Mouse (Mus musculus) cerebellum, adult 9-11 months (tissue): ENCODE data around the gene Krtap5-3.
"Not testable (repeated sequence)": the region's sequence is repeated elsewhere in the genome, so short reads cannot be mapped to it uniquely, and the experiment has no call there.

Experiments used
- DNase-seq: peaks from one replicate; pipeline ENCODE4 v3.0.0; 2022

The Krtap5-3 gene

DNA sequence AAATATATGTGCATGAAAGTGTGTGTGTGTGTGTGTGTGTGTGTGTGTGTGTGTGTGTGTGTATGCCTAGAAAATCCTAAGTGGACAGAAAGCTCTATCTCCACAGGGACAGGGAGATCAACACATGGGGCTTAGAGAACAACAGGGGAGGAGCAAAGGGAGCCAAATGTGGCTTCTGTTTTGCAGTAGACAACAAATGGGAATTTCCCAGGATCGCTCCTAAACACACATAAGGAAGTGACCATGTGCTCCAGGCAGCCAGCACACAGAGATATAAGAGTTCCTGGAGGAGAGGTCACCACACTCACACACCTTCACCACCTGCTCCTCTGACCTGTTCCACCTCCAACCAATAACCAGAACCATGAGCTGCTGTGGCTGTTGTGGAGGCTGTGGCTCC is at the start of gene Krtap5-3:
TSS of gene Krtap5-3 (plus strand) at position 301 of the 400 bp plus-strand sequence.
- DNase-seq: no peak

DNA sequence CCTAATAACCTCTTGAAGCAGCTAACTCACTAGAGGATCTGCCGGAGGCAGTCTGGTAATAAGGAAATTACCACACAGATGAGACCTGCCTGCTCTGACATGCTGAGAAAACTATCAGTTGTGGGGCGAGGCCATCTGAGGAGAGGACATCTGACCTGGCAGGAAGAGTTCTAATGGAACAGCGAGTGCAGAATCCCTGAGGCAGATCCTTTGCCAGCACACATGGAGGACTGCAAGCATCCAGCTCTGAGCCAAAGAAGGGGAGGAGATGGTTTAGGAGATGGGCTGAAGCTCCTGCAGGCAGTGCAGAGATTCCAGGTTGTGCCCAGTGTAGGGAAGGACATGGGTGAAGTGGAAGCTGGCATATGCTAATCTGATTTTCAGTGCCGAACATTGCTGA is 49.0 kb upstream of the Krtap5-3 start:
- DNase-seq: no peak

DNA sequence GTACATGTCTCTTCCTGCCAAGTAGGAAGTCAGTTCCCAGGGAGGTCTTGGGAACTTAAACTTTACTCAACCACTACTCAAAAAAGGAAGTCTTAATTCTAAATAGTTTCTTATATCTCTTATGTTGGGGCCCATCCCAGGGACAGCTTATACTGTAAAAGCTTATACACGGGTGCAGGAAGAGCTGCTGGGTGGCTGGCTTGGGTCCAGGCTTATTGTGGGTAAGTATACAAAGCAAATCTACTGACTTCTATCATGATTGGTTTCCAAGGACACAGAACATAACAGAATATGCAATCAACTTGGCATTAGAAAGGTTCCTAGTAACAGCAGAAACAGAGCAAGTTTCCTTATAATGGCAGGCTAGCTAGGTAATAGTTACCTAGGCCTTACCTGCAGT is 45.9 kb upstream of the Krtap5-3 start:
- DNase-seq: no peak

DNA sequence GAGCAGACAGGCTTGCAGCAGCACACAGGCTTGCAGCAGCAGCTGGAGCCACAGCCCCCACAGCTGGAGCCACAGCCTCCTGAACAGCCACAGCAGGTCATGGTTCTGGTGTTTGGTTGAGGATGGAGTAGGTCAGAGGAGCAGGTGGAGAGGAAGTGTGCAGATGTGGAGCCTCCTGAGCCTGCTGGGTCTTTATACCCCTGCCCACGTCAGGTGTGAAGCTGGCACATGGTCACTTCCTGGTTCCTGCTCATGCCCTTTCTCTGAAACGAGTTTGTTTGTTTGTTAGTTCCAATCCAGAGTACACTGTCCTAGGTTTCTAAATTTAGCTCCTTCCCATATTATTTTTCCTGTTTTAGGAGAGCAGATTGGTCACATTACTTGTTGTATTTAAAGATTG is 44.2 kb upstream of the Krtap5-3 start, which contains the start of gene Gm29735:
TSS of gene Gm29735 (minus strand) at position 101 of the 400 bp plus-strand sequence.
- not testable (repeated sequence) for DNase-seq

DNA sequence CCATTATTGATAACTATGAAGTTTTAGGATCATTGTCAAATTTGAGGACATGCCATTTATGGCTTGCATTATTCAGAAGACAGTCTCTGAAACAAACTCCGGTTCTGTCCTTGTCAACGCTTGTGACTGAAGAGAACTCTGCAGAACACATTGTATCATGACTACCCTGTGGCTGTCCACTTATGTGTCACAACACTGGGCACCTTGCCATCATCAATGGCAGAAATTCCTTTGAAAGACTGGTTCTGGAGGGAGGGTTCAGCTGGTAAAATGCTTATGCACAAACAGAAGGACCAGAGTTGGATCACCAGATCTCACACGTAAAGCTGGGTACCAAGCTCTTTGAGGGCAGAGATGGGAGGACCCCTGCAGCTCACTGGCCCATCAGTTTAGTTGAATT is 41.8 kb upstream of the Krtap5-3 start:
- no peak for DNase-seq

DNA sequence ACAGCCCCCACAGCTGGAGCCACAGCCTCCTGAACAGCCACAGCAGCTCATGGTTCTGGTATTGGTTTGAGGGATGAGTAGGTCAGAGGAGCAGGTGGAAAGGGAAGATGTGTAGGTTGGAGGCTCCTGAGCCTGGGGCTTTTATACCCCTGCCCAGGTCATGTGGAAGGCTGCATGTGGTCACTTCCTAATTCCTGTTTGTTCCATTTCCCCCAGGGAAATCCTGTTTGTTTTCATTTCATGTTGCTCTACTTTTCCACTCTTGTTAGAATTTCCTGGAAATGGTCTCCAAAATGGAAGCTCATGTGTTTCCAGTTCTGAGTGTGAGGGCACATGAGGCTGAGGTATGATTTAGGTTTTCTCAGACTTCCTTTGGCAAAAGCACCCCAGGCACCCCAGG is 35.5 kb upstream of the Krtap5-3 start, which contains the start of gene Gm4553:
TSS of gene Gm4553 (minus strand) at position 101 of the 400 bp plus-strand sequence.
- DNase-seq: not testable (repeated sequence)

DNA sequence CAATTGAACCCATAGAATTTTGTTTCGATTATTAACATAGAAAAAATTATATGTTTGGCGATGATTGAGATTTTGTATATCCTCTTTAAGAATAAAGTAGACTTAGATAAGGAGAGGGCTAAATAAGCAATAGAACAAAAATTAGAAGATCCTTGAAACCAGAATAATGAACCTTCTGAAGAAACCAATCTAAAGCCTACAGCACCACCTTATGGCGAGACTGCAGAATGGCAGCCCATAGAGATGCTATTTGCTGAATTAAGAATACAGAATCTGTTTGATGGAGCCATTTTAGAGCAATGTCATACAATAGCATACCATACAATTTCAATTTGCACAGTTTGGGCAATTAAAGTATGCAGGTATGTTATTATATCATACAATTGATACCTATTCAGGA is 31.3 kb upstream of the Krtap5-3 start:
- DNase-seq: no peak

DNA sequence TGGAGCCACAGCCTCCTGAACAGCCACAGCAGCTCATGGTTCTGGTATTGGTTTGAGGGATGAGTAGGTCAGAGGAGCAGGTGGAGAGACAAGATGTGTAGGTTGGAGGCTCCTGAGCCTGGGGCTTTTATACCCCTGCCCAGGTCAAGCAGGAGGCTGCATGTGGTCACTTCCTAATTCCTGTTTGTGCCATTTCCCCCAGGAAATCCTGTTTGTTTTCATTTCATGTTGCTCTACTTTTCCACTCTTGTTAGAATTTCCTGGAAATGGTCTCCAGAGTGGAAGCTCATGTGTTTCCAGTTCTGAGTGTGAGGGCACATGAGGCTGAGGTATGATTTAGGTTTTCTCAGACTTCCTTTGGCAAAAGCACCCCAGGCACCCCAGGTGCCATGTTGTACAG is 25.3 kb upstream of the Krtap5-3 start, which contains the start of gene Krtap5-2:
TSS of gene Krtap5-2 (minus strand) at position 101 of the 400 bp plus-strand sequence.
- not testable (repeated sequence) for DNase-seq

DNA sequence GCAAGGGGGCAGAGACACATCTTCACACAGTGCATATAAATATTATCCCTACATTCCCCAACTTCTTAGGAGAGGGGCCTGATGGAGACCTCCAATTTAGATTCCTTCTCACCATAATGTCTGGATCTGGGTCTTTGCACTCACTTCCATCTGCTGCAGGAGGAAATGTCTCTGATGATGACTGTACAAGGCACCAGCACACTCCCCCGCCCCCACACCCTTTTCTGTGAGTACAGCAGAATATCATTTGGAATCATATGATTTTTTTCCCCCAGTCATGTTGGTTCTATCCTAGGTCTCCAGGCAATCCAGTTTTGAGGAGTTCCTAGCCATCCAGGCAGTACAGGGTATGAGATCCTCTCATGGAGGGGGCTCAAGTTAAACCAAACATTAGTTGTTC is 22.5 kb upstream of the Krtap5-3 start:
- DNase-seq: no peak

DNA sequence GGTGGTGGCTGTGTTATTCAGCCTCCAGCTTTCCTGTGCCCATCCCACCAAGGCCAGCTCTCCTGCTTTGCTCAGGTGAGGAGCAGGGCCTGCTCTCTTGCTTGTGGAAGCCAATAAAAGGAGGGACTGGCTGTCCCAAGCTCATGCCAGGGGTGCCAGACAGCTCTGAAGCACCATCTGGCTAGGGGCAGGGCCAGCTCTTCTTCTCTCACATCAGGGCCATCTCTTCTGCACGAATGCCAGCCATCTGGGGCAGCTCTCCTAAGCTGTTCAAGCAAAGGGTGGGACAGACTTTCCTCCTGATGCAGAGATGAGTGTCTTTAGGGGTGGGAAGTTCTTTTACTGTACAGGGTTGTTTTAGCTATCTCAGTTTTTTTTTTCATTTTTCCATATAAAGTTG is 20.1 kb upstream of the Krtap5-3 start:
- DNase-seq: no peak

DNA sequence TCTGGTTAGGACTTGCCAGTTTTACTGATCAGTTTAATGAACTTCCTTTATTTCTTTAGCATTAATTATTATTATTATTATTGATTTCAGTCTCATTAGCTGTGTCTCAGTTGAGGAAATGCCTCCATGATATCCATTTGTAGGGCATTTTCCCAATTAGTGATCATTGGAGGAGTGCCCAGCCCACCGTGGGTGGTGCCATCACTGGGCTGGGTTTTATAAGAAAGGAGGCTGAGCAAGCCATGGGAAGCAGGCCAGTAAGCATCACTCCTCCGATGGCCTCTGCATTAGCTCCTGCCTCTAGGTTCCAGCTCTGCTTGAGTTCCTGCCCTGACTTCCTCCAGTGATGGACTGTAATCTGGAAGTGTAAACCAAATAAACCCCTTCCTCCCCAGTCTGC is 13.0 kb upstream of the Krtap5-3 start:
- no peak for DNase-seq

DNA sequence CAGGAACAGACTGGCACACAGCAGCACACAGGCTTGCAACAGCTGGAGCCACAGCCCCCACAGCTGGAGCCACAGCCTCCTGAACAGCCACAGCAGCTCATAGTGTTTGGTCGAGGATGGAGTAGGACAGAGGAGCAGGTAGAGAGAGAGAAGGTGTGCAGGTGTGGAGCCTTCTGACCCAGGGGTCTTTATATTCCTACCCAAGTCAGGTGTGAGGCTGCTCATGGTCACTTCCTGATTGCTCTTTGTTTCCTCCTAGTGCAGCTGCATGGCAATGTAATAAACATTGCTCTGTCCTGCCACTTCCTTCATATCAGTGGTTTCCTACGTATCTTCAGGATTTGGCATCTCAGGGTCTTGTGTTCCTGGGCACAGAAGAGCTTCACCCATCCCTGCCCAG is 10.9 kb upstream of the Krtap5-3 start, which contains the start of gene Gm10153:
TSS of gene Gm10153 (minus strand) at position 101 of the 400 bp plus-strand sequence.
- no peak for DNase-seq

DNA sequence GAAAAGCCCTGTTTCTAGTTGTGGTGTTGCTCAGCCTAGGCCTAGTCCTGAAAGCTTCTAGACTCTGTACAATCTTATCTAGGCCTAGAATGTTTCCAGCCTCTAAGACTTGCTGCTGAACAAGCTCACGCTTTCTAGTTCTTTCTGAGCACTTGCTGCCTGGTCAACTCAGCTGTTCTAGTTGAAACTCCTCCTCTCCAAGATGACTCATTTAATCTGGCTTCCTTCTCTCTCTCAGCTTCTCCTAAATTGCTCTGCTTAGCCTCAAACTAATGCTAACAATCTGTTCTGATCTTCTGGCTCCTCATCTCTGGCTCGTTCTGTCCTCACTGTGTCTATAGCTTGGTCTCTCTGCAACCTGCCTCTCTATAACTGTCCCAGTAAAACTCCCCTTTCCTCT is 2.4 kb upstream of the Krtap5-3 start:
- no peak for DNase-seq

DNA sequence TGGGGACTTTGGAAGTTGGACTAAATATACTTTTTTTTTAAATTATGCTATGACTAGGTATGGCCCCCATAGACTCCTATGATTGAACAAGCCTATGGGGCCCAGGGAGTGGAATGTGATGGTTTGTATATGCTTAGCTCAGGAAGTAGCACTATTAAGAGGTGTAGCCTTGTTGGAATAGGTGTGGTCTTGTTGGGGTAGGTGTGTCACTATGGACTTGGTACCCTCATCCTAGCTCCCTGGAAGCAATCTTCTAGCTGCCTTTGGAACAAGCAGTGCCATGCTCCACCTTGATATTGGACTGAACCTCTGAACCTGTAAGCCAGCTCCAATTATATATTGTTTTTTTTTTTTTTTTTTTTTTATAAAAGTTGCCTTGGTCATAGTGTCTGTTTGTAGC is 4.3 kb downstream of the Krtap5-3 start:
- no peak for DNase-seq

DNA sequence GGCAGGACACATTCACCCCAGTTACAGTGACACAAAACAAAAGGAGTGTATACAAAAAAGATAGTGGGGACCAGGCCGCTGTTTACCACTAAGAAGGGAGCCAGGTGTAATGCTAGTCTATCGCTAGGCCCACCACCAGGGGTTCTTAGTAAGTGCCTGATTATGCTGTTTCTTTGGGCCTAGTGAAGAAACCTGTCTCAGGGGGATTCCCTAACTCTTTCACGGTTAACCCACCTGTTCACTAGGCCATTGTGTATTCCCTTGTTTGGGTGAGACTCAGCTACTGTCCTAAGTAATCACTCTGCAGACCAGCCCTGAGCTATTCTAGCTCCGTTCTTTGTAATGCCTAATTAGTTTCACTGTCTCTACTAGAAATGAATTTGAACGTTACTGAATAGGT is 5.7 kb downstream of the Krtap5-3 start:
- not testable (repeated sequence) for DNase-seq

DNA sequence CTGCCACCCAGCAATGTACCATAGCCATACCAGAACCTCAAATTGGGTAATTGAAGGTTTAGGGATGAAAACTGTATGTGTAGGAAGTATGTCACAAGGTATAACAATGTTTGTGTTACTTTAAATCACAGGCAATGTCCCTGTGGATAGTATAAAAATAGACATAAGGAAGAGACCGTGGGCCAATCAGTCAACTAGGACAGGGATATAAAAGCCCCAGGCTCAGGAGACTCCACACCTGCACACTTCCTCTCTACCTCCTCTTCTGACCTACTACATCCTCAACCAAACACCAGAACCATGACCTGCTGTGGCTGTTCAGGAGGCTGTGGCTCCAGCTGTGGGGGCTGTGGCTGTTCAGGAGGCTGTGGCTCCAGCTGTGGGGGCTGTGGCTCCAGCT is 10.4 kb downstream of the Krtap5-3 start, which contains the start of gene Gm7579:
TSS of gene Gm7579 (plus strand) at position 301 of the 400 bp plus-strand sequence.
- no peak for DNase-seq

DNA sequence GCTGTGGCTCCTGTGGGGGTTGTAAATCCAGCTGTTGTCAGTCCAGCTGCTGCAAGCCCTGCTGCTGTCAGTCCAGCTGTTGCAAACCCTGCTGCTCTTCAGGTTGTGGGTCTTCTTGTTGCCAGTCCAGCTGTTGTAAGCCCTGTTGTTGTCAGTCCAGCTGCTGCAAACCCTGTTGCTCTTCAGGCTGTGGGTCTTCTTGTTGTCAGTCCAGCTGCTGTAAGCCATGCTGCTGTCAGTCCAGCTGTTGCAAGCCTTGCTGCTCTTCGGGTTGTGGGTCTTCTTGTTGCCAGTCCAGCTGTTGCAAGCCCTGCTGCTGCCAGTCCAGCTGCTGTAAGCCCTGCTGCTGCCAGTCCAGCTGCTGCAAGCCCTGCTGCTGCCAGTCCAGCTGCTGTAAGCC is 11.0 kb downstream of the Krtap5-3 start:
- not testable (repeated sequence) for DNase-seq

DNA sequence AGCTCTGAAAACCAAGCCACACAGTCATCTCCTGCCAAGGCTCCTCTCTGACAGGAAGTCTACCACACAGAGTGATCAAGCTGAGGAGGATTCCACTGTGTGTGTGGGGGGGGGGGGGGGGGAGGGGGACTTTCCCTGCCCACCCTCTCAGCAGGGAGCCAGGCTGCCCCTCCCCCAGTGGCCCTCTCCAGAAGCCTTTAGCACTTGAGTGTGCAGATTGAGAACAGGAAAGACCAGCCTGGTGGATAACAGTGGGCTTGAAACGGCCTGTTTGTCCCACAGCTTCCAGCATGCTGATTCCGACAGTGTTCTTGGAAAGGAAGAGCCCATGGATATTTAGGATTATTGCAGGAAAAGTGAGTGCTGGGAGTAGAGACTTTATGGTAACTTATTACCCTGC is 23.4 kb downstream of the Krtap5-3 start:
- DNase-seq: no peak

DNA sequence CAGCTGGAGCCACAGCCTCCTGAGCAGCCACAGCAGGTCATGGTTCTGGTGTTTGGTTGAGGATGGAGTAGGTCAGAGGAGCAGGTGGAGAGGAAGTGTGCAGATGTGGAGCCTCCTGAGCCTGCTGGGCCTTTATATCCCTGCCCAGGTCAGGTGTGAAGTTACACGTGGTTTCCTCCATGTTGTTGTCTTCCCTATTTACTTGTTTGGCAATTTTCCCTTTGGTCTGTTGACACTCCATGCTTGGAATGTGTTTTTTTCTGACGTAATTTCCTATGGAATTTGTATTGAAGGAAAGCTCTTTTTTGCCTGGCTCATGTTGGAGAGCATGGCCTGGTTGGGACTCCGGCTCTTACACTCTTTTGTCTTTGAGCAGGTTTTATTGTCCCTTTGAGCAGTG is 28.7 kb downstream of the Krtap5-3 start, which contains the start of gene Krtap5-5:
TSS of gene Krtap5-5 (minus strand) at position 101 of the 400 bp plus-strand sequence.
- not testable (repeated sequence) for DNase-seq

DNA sequence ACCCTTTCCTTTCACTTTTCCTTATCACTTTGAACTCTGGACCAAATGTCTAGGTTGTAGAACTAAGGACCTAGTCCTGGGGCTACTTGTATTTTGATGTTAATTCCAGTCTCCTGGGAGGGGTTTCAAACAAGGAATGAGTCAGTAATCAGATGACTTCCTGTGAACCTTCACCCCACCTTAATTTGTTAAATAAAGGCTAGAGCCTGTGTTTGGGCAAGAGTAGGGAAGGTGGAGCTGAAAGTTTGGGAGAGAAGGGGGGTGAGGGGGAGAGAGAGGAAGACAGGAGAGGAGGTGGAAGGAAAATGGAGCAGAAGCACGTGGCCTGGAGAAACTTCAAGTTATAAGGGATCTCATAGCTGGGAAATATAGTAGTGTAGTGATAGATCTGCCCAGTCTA is 30.4 kb downstream of the Krtap5-3 start:
- DNase-seq: no peak

DNA sequence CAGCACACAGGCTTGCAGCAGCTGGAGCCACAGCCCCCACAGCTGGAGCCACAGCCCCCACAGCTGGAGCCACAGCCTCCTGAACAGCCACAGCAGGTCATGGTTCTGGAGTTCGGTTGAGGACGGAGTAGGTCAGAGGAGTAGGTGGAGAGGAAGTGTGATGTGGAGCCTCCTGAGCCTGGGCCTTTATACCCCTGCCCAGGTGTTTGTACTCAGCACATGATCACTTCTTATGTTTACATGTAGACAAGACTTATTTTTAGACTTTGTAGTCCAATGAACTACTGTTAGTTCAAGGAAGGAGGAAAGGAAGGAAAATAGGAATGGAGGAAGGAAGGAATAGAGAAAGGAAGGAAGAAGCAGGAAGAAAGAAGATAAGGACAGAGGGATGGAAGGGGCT is 39.8 kb downstream of the Krtap5-3 start, which contains the start of gene Gm40460:
TSS of gene Gm40460 (minus strand) at position 101 of the 400 bp plus-strand sequence.
- no peak for DNase-seq

DNA sequence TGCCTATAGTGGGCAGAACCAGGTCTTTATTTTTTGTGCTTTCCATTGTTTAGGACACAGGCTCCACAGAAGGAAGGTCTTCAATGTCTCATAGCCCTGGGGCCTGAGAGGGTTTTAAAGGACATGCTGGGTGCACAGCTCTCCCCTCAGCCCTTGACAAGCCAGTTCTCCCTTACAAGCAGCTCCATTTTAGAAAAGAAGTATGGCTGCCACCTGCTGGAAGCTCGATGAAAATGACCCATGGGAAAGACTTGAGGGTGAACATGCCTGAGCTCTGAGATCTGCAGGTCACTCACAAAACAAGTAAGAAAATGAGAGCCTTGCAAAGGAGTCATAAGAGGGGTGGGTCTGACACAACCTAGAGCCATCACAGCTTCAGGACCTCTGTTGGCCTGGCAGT is 48.7 kb downstream of the Krtap5-3 start:
- no peak for DNase-seq
